Mouse (Mus musculus) spleen, adult 2 months (tissue): Measurements from ENCODE around the gene Heg1. TPM values are rescaled to one million over a fixed set of nuclear protein-coding genes. Genes with fewer than 3 reads are reported as not detected.

Experiments
- DNase-seq, 2 experiments: peaks; one replicate each; pipeline versions ENCODE4 v3.0.0 to v3.0.0-alpha.2; 2012 to 2021; ENCODE audit warnings: low spot score in 2 of 2, low read depth in 1 of 2
- H3K27ac ChIP-seq: fragments of 200-500 bp; 2 replicates; pipeline ENCODE4 v1.5.1; 2012; ENCODE audit warnings: low read length, inconsistent platforms; ENCODE audit not compliant: insufficient read depth
- H3K27me3 ChIP-seq: fragments of 200-500 bp; 2 replicates; pipeline ENCODE4 v1.6.1; 2012; ENCODE audit warnings: mild to moderate bottlenecking, moderate library complexity, low read length, inconsistent platforms; ENCODE audit not compliant: control insufficient read depth, insufficient read depth
- H3K36me3 ChIP-seq: fragments of 200-500 bp; 2 replicates; pipeline ENCODE4 v1.6.1; 2012; ENCODE audit warnings: mild to moderate bottlenecking, low read length, inconsistent platforms; ENCODE audit not compliant: control insufficient read depth, insufficient read depth
- H3K4me1 ChIP-seq: fragments of 200-500 bp; 2 replicates; pipeline ENCODE4 v1.6.1; 2011; ENCODE audit warnings: inconsistent platforms; ENCODE audit not compliant: control insufficient read depth, insufficient read depth, insufficient read length
- H3K4me3 ChIP-seq: fragments of 200-500 bp; 2 replicates; pipeline ENCODE4 v1.5.1; 2011; ENCODE audit warnings: mild to moderate bottlenecking, inconsistent platforms; ENCODE audit not compliant: insufficient read depth, insufficient read length; ENCODE audit errors: extremely low read depth
- CTCF ChIP-seq: fragments of 200-500 bp; IDR thresholded peaks from 2 replicates; pipeline ENCODE4 v1.5.1; 2011; ENCODE audit warnings: mild to moderate bottlenecking, inconsistent platforms; ENCODE audit not compliant: insufficient read depth, insufficient read length, insufficient replicate concordance; ENCODE audit errors: extremely low read depth
- POLR2A ChIP-seq: fragments of 200-500 bp; IDR thresholded peaks from 2 replicates; pipeline ENCODE4 v1.6.1; 2011; ENCODE audit warnings: low read depth, low read length, inconsistent platforms
- WGBS: fragments of 180-500 bp; shearing (Covaris S2); methylation state at CpG from one replicate; pipeline ENCODE4 v1.1.7; 2018; 5-methylcytosine and 5-hydroxymethylcytosine counted together
- polyA plus RNA-seq: library from polyadenylated mRNA; depleted of rRNA; stranded (reverse); fragments of >200 nt; gene quantifications from 2 replicates; pipeline ENCODE4 v1.2.3, GENCODE M21; 2012

Heg1 gene
- polyA plus RNA-seq, 1 experiment = 36.0 TPM

GRCm38 (mm10) chr16:33659521-33659920, 24.6 kb upstream of the Heg1 start:
- 95% methylated on average over 5 of the region's 5 CpGs for WGBS
- no peak for DNase-seq
- Histone ChIP-seq H3K27ac (no peak overlapping the region), H3K4me1 (no peaks in the 10 kb centered on the region), H3K4me3 (no peak overlapping the region), H3K27me3 (no peaks in the 10 kb centered on the region), H3K36me3 (no peaks in the 10 kb centered on the region)
- TF ChIP-seq CTCF = no peak
- no peak for TF ChIP-seq POLR2A

GRCm38 (mm10) chr16:33660125-33660524, 24.0 kb upstream of the Heg1 start:
- no peak for DNase-seq
- no peaks in the 10 kb centered on the region for H3K27me3 ChIP-seq

GRCm38 (mm10) chr16:33662841-33663240, 21.3 kb upstream of the Heg1 start:
- H3K27me3 ChIP-seq = no peaks in the 10 kb centered on the region
- 94% methylated on average over 10 of the region's 10 CpGs for WGBS
- no peaks in the 10 kb centered on the region for H3K4me1 ChIP-seq
- no peak for DNase-seq
- no peak overlapping the region for H3K27ac ChIP-seq
- H3K36me3 ChIP-seq = no peaks in the 10 kb centered on the region
- TF ChIP-seq POLR2A (no peak), CTCF (no peak)
- no peak overlapping the region for H3K4me3 ChIP-seq

More at GRCm38 (mm10) chr16:33660125-33660524, 24.0 kb upstream of the Heg1 start:
- Histone ChIP-seq H3K4me1 (no peaks in the 10 kb centered on the region), H3K36me3 (no peaks in the 10 kb centered on the region), H3K27ac (no peak overlapping the region), H3K4me3 (no peak overlapping the region)
- TF ChIP-seq CTCF = no peak
- no peak for TF ChIP-seq POLR2A
- WGBS = 73% methylated on average over 5 of the region's 5 CpGs

DNA sequence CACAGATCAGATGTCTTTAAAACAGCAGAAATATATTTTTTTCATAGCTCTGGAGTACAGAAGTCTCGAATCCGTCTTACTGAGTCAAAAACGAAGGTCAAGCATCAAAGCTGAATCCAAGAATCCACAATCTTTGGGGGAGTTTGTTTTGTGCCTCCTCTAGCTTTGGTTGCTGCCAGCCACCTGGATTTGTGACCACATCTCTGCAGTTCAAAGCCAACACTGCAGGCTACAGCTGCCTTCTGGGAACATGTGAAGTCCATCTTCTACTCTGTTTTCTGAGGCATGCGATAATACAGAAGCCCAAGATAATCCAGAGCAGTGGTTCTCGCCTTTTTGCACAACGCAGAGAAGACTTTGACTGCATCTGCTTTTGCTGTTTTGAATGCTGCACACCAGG, 17.9 kb upstream of the Heg1 start:
- no peak for TF ChIP-seq CTCF
- TF ChIP-seq POLR2A = no peak
- no peak overlapping the region for H3K27ac ChIP-seq
- WGBS = 91% methylated on average over 6 of the region's 6 CpGs
- DNase-seq = no peak
- H3K27me3 ChIP-seq = no peaks in the 10 kb centered on the region
- H3K4me1 ChIP-seq = no peaks in the 10 kb centered on the region
- H3K36me3 ChIP-seq = no peaks in the 10 kb centered on the region
- no peak overlapping the region for H3K4me3 ChIP-seq

GRCm38 (mm10) chr16:33666985-33667538, 17.1 kb upstream of the Heg1 start:
- Histone ChIP-seq H3K27ac (no peak overlapping the region), H3K4me3 (no peak overlapping the region), H3K4me1 (no peaks in the 10 kb centered on the region), H3K36me3 (no peaks in the 10 kb centered on the region), H3K27me3 (no peaks in the 10 kb centered on the region)
- no peak for DNase-seq
- TF ChIP-seq CTCF (no peak), POLR2A (no peak)
- WGBS = 91% methylated on average over 4 of the region's 4 CpGs

GRCm38 (mm10) chr16:33668448-33668847, 15.7 kb upstream of the Heg1 start:
- Histone ChIP-seq H3K27ac (no peak overlapping the region), H3K36me3 (no peaks in the 10 kb centered on the region), H3K27me3 (no peaks in the 10 kb centered on the region), H3K4me3 (no peak overlapping the region), H3K4me1 (no peaks in the 10 kb centered on the region)
- no peak for TF ChIP-seq POLR2A
- no peak for TF ChIP-seq CTCF
- no peak for DNase-seq
- 67% methylated on average over 2 of the region's 2 CpGs for WGBS

DNA sequence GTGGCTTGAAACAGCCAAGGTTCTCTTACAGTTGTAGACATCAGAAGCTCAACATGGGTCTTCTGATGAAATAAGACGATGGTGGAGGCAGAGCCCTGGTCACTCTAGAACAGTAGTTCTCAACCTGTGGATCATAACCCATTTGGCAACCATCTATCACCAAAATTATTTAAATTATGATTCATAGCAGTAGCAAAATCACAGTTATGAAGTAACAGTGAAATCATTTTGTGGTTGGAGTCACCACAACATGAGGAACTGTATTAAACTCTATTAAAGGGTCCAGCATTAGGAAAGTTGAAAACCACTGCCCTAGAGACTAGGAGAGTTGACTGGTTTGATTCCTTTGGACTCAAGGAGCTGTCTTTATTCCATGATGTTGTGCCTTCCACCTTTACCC, 15.1 kb upstream of the Heg1 start:
- Histone ChIP-seq H3K4me1 (no peaks in the 10 kb centered on the region), H3K36me3 (no peaks in the 10 kb centered on the region), H3K27me3 (no peaks in the 10 kb centered on the region), H3K4me3 (no peak overlapping the region), H3K27ac (no peak overlapping the region)
- TF ChIP-seq CTCF (no peak), POLR2A (no peak)
- WGBS = 91% methylated on average over 1 of the region's 1 CpGs
- no peak for DNase-seq
